Mouse (Mus musculus) lung, embryonic 14.5 days (tissue): Measurements from ENCODE around the gene Rpsa. TPM values are rescaled to one million over a fixed set of nuclear protein-coding genes. Genes with fewer than 3 reads are reported as not detected.

Source experiments
- ATAC-seq: fragments of 200-750 bp; cut with Nextera tagmentation; 2 replicates; pipeline ENCODE4 v1.8.0; 2017; ENCODE audit warnings: mild to moderate bottlenecking, moderate TSS enrichment, moderate library complexity; ENCODE audit not compliant: insufficient read depth
- DNase-seq: peaks from one replicate; pipeline ENCODE4 v3.0.0-alpha.2; 2015
- H3K27ac ChIP-seq: fragments of 300-500 bp; sonication (generic); 2 replicates; pipeline ENCODE4 v1.5.1; 2014; ENCODE audit warnings: low read depth, mild to moderate bottlenecking, moderate library complexity
- H3K27me3 ChIP-seq: fragments of 300-500 bp; sonication (generic); 2 replicates; pipeline ENCODE4 v1.6.1; 2014; ENCODE audit warnings: low read length, control low read depth; ENCODE audit not compliant: insufficient read depth
- H3K36me3 ChIP-seq: fragments of 300-500 bp; sonication (generic); 2 replicates; pipeline ENCODE4 v1.6.1; 2014; ENCODE audit warnings: control low read depth; ENCODE audit not compliant: insufficient read depth
- H3K4me1 ChIP-seq: fragments of 300-500 bp; sonication (generic); 2 replicates; pipeline ENCODE4 v1.6.1; 2014; ENCODE audit warnings: antibody characterized with exemption, control low read depth; ENCODE audit not compliant: insufficient read depth
- H3K4me2 ChIP-seq: fragments of 300-500 bp; sonication (generic); 2 replicates; pipeline ENCODE4 v1.6.1; 2014; ENCODE audit warnings: mild to moderate bottlenecking
- H3K4me3 ChIP-seq: fragments of 300-500 bp; sonication (generic); 2 replicates; pipeline ENCODE4 v1.5.1; 2014; ENCODE audit warnings: low read depth, low read length
- H3K9ac ChIP-seq: fragments of 300-500 bp; sonication (generic); 2 replicates; pipeline ENCODE4 v1.6.1; 2014
- H3K9me3 ChIP-seq: fragments of 300-500 bp; sonication (generic); 2 replicates; pipeline ENCODE4 v1.6.1; 2016; ENCODE audit warnings: low read depth, low read length, control low read depth
- CTCF ChIP-seq: IDR thresholded peaks from 2 replicates; pipeline ENCODE4 v1.5.1; 2016; ENCODE audit warnings: antibody characterized with exemption, low read depth
- WGBS: fragments of 180-500 bp; shearing (Covaris S2); extraction: QIAGEN DNeasy Blood & Tissue Kit; methylation state at CpG from one replicate; pipeline ENCODE4 v1.1.7; 2014; 5-methylcytosine and 5-hydroxymethylcytosine counted together
- polyA plus RNA-seq: library from polyadenylated mRNA; unstranded; fragments of >200 nt; fragmentation: Nextera tagmentation; extraction: Ambion mirVana; gene quantifications from 2 replicates; pipeline ENCODE4 v1.2.1, GENCODE M21; 2014

The Rpsa gene
- polyA plus RNA-seq, 1 experiment from 2014 or later: 2,170 TPM

DNA sequence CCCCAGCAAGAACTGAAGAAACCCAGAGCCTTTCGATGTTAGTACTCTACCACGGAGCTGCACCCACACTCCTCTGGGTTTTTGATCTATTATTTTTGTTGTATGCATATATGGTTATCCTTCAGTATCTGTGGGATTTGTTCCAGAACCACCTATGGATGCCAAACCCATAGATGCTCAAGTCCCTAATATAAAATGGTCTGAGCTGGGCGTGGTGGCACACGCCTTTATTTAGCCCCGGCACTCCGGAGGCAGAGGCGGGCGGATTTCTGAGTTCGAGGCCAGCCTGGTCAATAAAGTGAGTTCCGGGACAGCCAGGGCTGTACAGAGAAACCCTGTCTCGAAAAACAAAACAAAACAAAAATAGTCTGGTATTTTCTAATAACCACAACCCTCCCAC lies 621 bp upstream of the Rpsa start:
- Histone ChIP-seq H3K4me3 (peak overlapping the region; percentile 100), H3K4me2 (peak overlapping the region; percentile 66), H3K9ac (peak overlapping the region; percentile 58), H3K27ac (peak overlapping the region; percentile 88), H3K9me3 (no peaks in the 10 kb centered on the region), H3K4me1 (peaks cover 3% of the 10 kb centered on the region; the same call in 1 of the 2 replicates), H3K36me3 (peaks cover 54% of the 10 kb centered on the region), H3K27me3 (no peaks in the 10 kb centered on the region)
- ATAC-seq (no peak; the same call in 1 of the 2 replicates), DNase-seq (peak; percentile 26)
- TF ChIP-seq CTCF: no peak
- WGBS: 52% methylated on average over 11 of the region's 11 CpGs

DNA sequence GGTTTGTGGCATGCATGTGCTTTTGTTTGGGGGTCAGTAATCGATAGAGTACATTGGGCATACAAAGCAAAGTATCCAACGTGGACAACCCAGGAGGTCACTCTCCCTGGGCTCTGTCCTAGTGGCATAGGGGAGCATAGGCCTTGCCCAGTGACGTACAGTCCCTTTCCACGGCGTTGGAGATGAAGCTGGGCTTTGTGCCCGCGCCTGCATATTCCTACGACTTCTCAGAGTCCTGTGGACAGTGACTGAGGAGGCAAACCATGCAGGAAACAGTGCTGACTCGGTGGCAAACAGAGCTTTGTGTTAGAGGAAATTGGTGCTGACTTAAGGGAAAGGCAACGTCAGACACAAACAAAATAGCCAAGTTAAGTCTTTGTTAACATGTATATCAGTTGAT lies 1.8 kb downstream of the Rpsa start:
- ATAC-seq: no peak
- H3K4me1 ChIP-seq: peaks cover 3% of the 10 kb centered on the region; the same call in 1 of the 2 replicates
- H3K4me3 ChIP-seq: peak overlapping the region; percentile 100
- H3K36me3 ChIP-seq: peaks cover 49% of the 10 kb centered on the region
- no peaks in the 10 kb centered on the region for H3K9me3 ChIP-seq
- DNase-seq: no peak
- peak overlapping the region; percentile 100 for H3K9ac ChIP-seq
- 57% methylated on average over 10 of the region's 10 CpGs for WGBS
- H3K4me2 ChIP-seq: peak overlapping the region; percentile 93
- H3K27ac ChIP-seq: no peak overlapping the region
- H3K27me3 ChIP-seq: no peaks in the 10 kb centered on the region
- no peak for TF ChIP-seq CTCF

DNA sequence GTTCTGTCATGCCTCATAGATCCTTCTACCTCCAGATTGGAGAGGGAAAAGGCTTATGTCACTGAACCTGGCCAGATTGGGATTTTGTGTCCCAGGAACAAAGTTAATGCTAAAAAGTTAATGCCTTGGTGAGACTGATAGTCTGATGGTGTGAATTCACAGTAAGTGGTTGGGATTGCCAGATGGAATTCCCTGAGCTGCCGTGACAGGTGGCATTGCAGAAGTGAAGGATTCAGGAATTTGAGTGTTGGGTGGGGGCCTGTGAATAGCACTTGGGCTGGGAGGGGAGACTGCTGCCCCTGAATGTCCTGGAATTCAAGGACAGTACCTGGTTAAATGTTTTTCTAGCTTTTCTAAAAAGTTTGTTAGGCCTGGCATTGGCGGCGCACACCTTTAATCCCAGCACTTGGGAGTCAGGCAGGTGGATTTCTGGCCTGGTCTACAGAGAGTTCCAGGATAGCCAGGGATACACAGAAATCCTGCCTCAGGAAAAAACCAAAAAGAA lies 4.3 kb downstream of the Rpsa start:
- no peak overlapping the region for H3K9ac ChIP-seq
- H3K9me3 ChIP-seq: no peaks in the 10 kb centered on the region
- H3K36me3 ChIP-seq: peaks cover 49% of the 10 kb centered on the region
- peaks cover 3% of the 10 kb centered on the region; the same call in 1 of the 2 replicates for H3K4me1 ChIP-seq
- no peak for DNase-seq
- TF ChIP-seq CTCF: no peak
- no peak overlapping the region for H3K27ac ChIP-seq
- no peaks in the 10 kb centered on the region for H3K27me3 ChIP-seq
- H3K4me3 ChIP-seq: no peak overlapping the region
- 87% methylated on average over 3 of the region's 3 CpGs for WGBS
- ATAC-seq: no peak
- H3K4me2 ChIP-seq: no peak overlapping the region

DNA sequence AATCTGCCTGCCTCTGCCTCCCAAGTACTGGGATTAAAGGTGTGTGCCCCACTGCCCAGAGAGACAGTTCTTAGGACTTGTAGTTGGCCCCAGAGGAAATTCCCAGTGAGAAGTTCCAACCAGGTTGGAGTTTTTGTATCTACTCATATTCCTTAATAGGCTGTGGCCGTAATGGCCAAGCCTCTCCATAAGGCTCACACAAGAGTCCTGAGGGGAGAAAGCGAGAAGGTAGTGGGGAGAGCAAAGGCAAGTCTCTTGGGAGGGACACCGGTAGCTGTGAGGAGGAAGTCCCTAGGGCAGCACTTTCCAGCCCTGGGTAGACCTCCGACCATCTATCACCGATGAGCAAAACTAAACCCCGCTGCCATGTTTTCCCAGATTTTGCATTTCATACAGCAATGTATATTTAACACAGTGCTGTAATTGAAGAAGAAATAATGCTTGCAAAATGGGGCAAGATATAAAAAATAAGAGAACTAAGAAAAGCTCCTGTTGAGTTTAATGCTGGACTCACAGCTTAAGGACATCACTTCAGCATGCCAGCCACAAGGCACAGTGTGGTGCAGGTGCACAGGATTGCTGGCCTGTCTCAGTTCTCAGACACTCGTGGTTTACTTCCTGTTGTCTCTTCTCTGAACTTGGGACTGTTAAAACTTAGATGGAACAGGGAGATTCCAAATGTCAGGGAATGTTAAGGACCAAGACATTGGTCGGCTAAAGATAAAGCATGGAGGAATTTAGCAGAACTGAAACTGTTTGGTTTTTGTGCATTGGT lies 5.7 kb downstream of the Rpsa start:
- 24% methylated on average over 8 of the region's 8 CpGs for whole genome bisulfite sequencing
- Histone ChIP-seq H3K4me2 (no peak overlapping the region), H3K27me3 (no peaks in the 10 kb centered on the region), H3K4me1 (peaks cover 3% of the 10 kb centered on the region; the same call in 1 of the 2 replicates), H3K4me3 (no peak overlapping the region), H3K27ac (no peak overlapping the region), H3K36me3 (peaks cover 49% of the 10 kb centered on the region), H3K9me3 (no peaks in the 10 kb centered on the region), H3K9ac (no peak overlapping the region)
- ATAC-seq (peak; percentile 35; the same call in 1 of the 2 replicates), DNase-seq (peak; percentile 40)
- TF ChIP-seq CTCF: no peak

DNA sequence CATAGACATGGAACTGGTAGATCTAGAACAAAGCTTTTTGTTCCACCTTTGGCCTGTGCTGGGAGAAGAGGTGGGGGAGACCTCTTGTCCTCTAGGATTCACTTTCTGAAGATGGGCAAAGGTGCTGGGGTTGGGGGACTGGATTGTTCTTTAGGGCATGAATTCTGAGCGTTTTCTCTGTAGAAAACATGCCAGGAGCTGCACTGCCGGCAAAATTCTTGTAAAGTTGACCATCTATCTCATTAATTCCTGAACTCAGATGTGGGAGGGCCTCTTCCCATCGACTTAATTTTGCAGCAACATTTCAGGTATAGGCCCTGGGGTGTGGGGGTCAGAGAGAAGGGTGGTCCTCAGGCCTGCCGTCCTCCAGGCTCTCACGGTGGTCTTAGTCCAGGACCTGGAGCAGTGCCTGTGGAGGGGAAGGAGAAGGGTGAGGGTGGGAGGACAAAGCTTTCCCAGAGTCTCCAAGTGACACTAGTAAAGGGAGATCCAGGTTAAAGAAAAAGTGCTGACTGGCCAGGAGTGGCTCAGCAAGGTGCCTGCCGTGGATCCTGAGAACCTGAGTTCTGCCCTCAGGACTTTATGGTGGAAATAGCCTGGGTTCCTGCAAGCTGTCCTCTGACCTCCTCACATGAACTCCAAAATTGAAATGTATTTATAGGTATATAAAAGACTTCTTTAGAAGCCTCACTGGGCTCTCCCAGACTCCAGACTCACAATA lies 6.4 kb downstream of the Rpsa start:
- peaks cover 42% of the 10 kb centered on the region for H3K36me3 ChIP-seq
- no peak overlapping the region for H3K9ac ChIP-seq
- ATAC-seq (no peak), DNase-seq (no peak)
- no peaks in the 10 kb centered on the region for H3K27me3 ChIP-seq
- no peaks in the 10 kb centered on the region for H3K9me3 ChIP-seq
- no peak overlapping the region for H3K4me2 ChIP-seq
- no peak overlapping the region for H3K4me3 ChIP-seq
- 34% methylated on average over 6 of the region's 6 CpGs for whole genome bisulfite sequencing
- no peak overlapping the region for H3K27ac ChIP-seq
- no peaks in the 10 kb centered on the region; the same call in 1 of the 2 replicates for H3K4me1 ChIP-seq
- TF ChIP-seq CTCF: no peak

DNA sequence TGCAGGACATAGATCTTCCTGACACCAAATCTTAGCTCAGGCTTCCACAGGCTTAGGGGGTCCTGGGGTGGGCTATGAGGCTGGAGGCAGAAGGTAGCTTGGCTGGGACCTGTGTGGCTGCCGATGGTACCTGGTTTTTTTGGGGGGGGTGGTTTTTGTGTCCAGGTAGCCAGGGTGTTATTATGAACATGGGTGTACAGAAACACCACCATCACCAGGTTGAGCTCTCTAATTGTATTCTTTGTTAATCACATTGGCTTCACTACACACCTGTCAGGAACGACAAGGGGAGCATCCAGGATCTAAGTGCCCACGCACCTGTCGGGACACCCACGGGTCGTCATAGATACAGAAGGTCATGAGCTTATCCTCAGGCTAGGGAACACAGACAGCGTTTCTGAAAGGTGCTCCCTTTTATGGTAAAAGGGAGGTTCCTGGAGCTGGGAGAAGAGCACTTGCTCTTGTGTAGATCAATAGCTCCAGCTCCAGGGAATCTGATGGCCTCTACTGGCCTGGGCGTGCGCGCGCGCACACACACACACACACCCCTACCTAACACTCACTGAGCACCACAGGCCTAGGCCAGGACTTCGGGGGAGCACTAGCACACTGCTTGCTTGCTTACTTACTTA lies 7.2 kb downstream of the Rpsa start:
- WGBS: 74% methylated on average over 13 of the region's 13 CpGs
- DNase-seq (no peak), ATAC-seq (no peak)
- Histone ChIP-seq H3K4me2 (no peak overlapping the region), H3K9me3 (no peaks in the 10 kb centered on the region), H3K9ac (no peak overlapping the region), H3K4me3 (no peak overlapping the region), H3K4me1 (no peaks in the 10 kb centered on the region), H3K36me3 (peaks cover 35% of the 10 kb centered on the region), H3K27ac (no peak overlapping the region), H3K27me3 (no peaks in the 10 kb centered on the region)
- TF ChIP-seq CTCF: no peak
